Mouse (Mus musculus): ENCODE measurements at regions not wholly inside any gene's neighbourhood (a gene's known extent, or its start where the extent isn't known, plus 50 kb on each side); places are given as distances from the start of the nearest gene placed in this dataset.

DNA sequence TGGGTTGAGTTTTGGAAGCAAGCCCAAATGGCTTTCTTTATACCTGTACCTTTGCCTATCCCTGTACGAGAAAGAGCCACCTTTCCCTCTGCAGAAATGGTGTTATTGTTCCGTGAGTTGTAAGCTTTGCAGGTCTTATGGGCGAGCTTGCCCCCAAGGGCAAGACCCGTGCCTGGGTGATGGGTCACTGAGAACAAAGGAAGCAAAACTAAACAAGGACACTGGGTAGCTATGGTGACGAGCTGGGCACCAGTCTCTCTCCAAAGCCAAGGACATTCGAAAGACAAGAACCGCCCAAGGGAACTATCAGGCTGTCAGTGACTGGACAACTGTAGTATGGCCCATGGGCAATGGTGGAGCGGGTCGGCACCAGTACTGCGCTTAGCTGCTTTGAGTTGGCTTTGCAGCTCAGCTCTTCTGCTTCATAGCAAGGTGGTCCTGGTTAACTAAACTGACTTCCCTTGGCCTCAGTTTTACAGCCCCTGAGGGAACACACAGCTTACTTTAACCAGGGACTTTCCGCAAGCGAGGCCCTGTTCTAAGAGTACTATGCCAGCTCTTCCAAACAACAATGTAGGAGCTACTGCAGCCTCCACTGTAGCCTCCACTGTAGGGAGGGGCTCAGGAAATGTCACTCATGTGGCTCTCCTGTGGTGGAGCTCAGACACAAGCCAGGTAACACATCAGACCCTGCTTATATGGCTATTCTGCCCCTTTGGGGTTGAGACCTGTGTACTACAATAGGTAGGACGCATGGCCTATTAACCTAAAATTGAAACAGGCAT, 124.1 kb downstream of the Sp3 start:
- WGBS: 83% methylated on average over 13 of the region's 13 CpGs
- no peak for ATAC-seq (ENCODE audit: low FRiP score, low read depth)
- no peak overlapping the region for H3K27ac ChIP-seq (replicated peaks)
- H3K4me1 ChIP-seq: no peaks in the 10 kb centered on the region
- peaks cover 5% of the 10 kb centered on the region; the same call in 1 of the 2 replicates for H3K9me3 ChIP-seq
- H3K27me3 ChIP-seq: no peaks in the 10 kb centered on the region
- no peaks in the 10 kb centered on the region for H3K36me3 ChIP-seq
- no peak overlapping the region for H3K9ac ChIP-seq (replicated peaks)
- H3K4me3 ChIP-seq: no peak overlapping the region
- no peak overlapping the region for H3K4me2 ChIP-seq (replicated peaks)

DNA sequence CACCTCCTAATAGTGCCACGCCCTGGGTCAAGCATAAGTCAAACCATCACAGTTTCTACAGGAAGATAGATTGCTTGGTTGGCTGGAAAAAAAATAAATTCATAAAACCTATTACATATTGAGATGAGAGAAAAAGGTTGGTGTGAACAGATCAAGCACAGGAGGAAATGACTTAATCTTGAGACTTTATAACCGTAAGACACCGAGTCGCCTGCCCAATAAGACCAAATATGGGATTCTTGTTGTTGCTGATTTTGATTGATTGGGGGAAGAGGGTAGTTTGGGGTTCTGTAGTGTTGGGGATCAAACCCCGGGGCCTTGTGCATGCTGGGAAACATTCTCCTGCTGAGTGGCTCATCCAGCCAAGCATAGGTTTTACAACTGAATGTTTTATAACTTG, 122.9 kb downstream of the Sp3 start:
- Histone ChIP-seq H3K9ac (replicated peaks) (no peak overlapping the region), H3K4me3 (no peak overlapping the region), H3K9me3 (no peaks in the 10 kb centered on the region), H3K4me2 (replicated peaks) (no peak overlapping the region), H3K36me3 (no peaks in the 10 kb centered on the region), H3K27me3 (no peaks in the 10 kb centered on the region), H3K27ac (replicated peaks) (no peak overlapping the region), H3K4me1 (no peaks in the 10 kb centered on the region)
- no peak for ATAC-seq (ENCODE audit: low FRiP score, low read depth)
- 94% methylated on average over 5 of the region's 5 CpGs for WGBS

DNA sequence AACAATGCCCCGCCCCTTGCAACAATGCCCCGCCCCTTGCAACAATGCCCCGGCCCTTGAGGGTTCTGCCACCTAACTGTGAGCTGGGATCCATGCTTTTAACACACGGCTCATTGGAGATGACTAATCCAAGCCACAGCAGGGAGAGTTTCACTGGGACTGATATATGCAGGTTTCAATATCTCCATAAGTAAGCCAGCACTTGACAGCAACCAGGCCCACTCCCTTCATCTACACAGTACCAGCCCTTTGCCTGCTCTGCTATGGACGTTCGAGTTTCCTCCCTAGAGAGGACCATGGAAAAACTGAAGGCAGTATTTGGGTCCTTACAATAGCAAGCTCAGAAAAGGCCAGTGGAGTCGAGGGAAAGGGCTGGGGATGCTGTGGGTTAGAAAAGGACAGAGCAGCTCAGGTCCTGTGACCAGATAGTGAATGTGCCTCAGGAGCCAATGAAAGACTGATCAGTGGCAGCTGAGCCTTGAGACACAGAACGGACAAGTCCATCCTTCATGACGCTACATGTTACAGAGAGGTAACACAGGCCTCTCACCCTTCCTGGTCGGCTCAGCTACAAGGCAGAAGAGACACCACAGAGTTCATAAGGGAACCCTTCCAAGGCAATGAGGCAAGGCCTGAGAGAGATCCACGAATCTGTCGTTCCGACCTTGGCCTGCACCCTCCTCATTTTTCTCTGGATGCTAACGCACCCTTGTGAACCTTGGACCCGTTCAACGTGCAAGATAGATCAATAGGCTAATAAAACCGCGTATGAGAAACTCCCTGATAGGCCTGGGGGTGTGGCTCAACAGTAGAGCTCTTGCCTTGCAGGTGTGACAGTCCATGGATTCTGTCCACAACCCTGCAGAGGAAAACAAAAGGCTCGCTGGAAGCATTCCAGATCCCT, 114.5 kb downstream of the Sp3 start:
- no peak overlapping the region for H3K9ac ChIP-seq (replicated peaks)
- H3K4me2 ChIP-seq (replicated peaks): no peak overlapping the region
- peaks cover 3% of the 10 kb centered on the region; the same call in 1 of the 2 replicates for H3K27me3 ChIP-seq
- no peak for ATAC-seq (ENCODE audit: low FRiP score, low read depth)
- H3K36me3 ChIP-seq: no peaks in the 10 kb centered on the region
- no peak overlapping the region for H3K27ac ChIP-seq (replicated peaks)
- 57% methylated on average over 19 of the region's 19 CpGs for WGBS
- H3K9me3 ChIP-seq: no peaks in the 10 kb centered on the region
- peaks cover 8% of the 10 kb centered on the region; the same call in 1 of the 2 replicates for H3K4me1 ChIP-seq
- H3K4me3 ChIP-seq: no peak overlapping the region

DNA sequence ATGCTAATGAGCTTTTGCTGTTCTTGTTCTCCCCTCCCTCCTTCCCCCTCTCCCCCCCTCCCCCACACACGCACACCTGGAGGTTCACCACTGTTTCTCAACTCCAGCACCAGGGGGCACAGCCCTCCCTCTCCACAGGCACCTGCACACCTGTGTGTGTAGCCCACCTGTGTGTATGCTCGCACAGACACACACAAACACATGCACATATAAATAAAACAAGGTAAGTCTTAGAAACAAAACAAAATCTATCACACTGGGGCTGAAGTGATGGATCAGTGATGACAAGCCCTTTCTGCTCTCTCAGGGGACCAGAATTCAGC, 113.9 kb downstream of the Sp3 start:
- WGBS: 53% methylated on average over 2 of the region's 2 CpGs
- no peak overlapping the region for H3K27ac ChIP-seq (replicated peaks)
- no peak for ATAC-seq (ENCODE audit: low FRiP score, low read depth)

DNA sequence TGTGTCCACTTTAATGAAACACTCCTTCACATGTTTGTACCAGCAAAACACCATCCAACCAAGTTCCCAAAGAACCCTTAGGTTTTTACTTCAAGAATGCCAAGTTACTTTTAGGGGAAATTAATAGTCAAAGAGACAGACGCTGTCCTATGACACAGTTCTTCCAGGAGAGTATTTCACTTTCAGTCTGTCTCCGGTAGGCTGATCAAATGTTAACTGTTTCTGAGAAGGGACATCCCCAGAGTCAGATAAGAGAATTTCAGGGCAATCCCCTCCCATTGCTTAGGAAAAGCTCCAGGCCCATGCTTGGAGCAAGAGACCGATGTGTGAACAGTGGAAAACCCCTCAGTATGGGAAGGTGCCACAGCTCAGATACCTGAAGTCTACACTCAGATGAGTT, 112.1 kb downstream of the Sp3 start:
- Histone ChIP-seq H3K9ac (replicated peaks) (no peak overlapping the region), H3K4me2 (replicated peaks) (no peak overlapping the region), H3K36me3 (no peaks in the 10 kb centered on the region), H3K4me3 (no peak overlapping the region), H3K27me3 (no peaks in the 10 kb centered on the region), H3K27ac (replicated peaks) (no peak overlapping the region), H3K9me3 (no peaks in the 10 kb centered on the region), H3K4me1 (peaks cover 8% of the 10 kb centered on the region; the same call in 1 of the 2 replicates)
- ATAC-seq (ENCODE audit: low FRiP score, low read depth): no peak
- WGBS: 95% methylated on average over 3 of the region's 3 CpGs

More for the DNA sequence above, 113.9 kb downstream of the Sp3 start:
- H3K36me3 ChIP-seq: no peaks in the 10 kb centered on the region
- no peak overlapping the region for H3K4me3 ChIP-seq
- H3K27me3 ChIP-seq: peaks cover 3% of the 10 kb centered on the region; the same call in 1 of the 2 replicates
- no peaks in the 10 kb centered on the region for H3K9me3 ChIP-seq
- peaks cover 8% of the 10 kb centered on the region; the same call in 1 of the 2 replicates for H3K4me1 ChIP-seq
- H3K4me2 ChIP-seq (replicated peaks): no peak overlapping the region
- H3K9ac ChIP-seq (replicated peaks): no peak overlapping the region

DNA sequence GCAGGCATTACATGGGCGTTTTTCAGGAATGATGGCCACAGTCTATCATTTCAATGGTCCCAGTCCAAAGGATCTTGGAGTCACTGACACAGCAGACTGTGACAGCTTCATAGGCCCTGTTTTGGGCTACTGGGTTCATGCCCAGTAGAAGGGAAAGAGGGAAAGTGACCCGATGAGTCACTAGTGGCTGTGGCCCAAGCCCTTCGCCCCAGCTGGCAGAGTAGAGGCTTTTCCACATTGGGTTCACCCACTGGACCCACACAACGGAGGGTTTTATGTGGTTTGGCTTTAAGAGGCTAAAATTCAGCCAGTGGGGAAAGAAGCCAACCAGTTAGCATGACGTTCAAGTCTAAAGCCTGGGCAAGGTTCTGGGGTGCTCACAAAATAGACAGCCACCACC, 108.4 kb downstream of the Sp3 start:
- H3K4me1 ChIP-seq: no peaks in the 10 kb centered on the region
- no peak overlapping the region for H3K4me3 ChIP-seq
- no peaks in the 10 kb centered on the region for H3K27me3 ChIP-seq
- no peaks in the 10 kb centered on the region for H3K9me3 ChIP-seq
- 86% methylated on average over 5 of the region's 5 CpGs for WGBS
- no peak overlapping the region for H3K9ac ChIP-seq (replicated peaks)
- no peaks in the 10 kb centered on the region for H3K36me3 ChIP-seq
- no peak for ATAC-seq (ENCODE audit: low FRiP score, low read depth)
- H3K27ac ChIP-seq (replicated peaks): no peak overlapping the region
- no peak overlapping the region for H3K4me2 ChIP-seq (replicated peaks)

DNA sequence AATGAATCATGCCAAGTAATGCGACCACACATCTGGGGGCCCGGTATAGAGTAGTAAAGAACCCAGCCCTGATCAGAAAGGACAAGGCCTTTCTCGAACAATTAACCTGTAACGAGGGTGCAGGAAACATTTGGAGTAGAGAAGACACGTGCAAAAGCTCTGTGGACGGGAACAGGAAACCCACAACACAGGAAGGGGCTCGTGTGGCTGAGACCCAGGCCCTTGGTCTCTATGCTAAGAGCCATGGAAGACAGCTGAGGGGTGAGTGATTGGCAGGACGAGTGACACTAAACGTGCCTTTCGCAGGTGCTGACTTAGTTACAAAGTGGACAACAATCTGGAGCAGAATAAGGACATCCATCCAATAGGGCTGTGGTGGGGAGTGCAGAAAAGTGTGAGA, 106.3 kb downstream of the Sp3 start:
- ATAC-seq (ENCODE audit: low FRiP score, low read depth): no peak
- 88% methylated on average over 10 of the region's 10 CpGs for WGBS
- H3K36me3 ChIP-seq: no peaks in the 10 kb centered on the region

DNA sequence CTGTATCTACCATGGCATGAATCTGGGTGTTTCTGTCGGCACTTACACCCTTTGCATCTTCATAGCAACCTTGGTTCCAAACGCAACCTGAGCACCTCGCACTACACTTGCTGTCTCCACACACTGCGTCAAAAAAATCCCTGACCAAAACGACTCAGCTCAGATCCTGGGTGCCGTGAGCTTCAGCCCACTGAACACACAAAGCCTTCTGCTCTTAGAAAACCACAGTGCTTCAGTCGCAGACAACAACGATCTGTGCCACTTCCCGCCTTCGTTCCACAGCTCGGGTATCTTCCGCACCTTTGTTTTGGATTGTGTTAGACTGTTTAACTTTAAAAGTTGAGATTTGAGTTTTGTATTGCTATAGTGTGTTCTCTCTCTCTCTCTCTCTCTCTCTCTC, 105.7 kb downstream of the Sp3 start:
- no peak for ATAC-seq (ENCODE audit: low FRiP score, low read depth)
- no peak overlapping the region for H3K4me3 ChIP-seq
- no peak overlapping the region for H3K27ac ChIP-seq (replicated peaks)
- no peak overlapping the region for H3K9ac ChIP-seq (replicated peaks)
- no peaks in the 10 kb centered on the region for H3K36me3 ChIP-seq
- H3K4me2 ChIP-seq (replicated peaks): no peak overlapping the region
- no peaks in the 10 kb centered on the region for H3K4me1 ChIP-seq
- H3K27me3 ChIP-seq: no peaks in the 10 kb centered on the region
- no peaks in the 10 kb centered on the region for H3K9me3 ChIP-seq
- WGBS: 88% methylated on average over 12 of the region's 12 CpGs

More for the DNA sequence above, 106.3 kb downstream of the Sp3 start:
- Histone ChIP-seq H3K9me3 (no peaks in the 10 kb centered on the region), H3K4me1 (no peaks in the 10 kb centered on the region), H3K27ac (replicated peaks) (no peak overlapping the region), H3K27me3 (no peaks in the 10 kb centered on the region), H3K4me2 (replicated peaks) (no peak overlapping the region), H3K4me3 (no peak overlapping the region), H3K9ac (replicated peaks) (no peak overlapping the region)

DNA sequence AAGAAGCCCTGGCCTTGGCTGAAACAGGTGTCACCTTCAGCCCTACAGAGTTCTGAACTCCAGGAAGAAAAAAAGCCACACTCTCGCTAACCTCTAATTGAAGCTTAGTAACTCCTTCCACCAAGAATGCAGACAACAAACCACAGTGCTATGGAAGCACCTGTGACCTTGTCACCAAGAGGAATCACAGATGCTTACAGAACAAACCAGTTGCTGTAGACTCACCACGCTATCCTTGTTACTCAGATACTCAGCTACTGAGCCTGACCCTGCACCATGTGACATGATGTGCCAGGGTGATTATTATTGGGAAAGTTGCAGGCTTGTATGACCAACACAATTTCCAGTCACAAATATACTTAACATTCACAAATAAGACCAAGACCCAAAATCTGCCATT, 104.6 kb downstream of the Sp3 start:
- no peak overlapping the region for H3K4me2 ChIP-seq (replicated peaks)
- no peaks in the 10 kb centered on the region for H3K4me1 ChIP-seq
- H3K27ac ChIP-seq (replicated peaks): no peak overlapping the region
- no peak overlapping the region for H3K9ac ChIP-seq (replicated peaks)
- ATAC-seq (ENCODE audit: low FRiP score, low read depth): no peak
- no peaks in the 10 kb centered on the region for H3K36me3 ChIP-seq
- no peaks in the 10 kb centered on the region for H3K9me3 ChIP-seq
- no peaks in the 10 kb centered on the region for H3K27me3 ChIP-seq
- 77% methylated on average over 2 of the region's 2 CpGs for WGBS
- no peak overlapping the region for H3K4me3 ChIP-seq

DNA sequence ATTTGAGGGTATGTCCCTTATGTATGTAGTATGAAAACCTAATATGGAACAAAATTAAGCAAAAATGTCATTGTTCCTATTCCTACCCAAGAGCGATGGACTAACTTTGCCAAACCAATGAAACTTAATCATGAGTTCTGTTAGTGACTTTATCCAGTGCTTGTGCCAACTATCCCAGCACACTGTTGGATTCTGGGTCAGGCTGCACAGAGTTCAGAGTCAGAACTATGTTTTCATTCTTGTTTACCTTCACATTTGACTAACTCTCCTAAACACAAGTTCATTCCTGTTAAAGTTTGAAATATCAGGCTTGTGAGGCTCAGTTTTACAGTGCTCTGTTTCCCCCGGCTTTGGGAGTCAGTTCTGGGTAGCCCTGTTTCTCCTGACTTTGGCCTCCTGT, 100.2 kb downstream of the Sp3 start:
- no peak for ATAC-seq (ENCODE audit: low FRiP score, low read depth)
- Histone ChIP-seq H3K27ac (replicated peaks) (no peak overlapping the region), H3K4me1 (no peaks in the 10 kb centered on the region), H3K9me3 (no peaks in the 10 kb centered on the region), H3K27me3 (no peaks in the 10 kb centered on the region), H3K9ac (replicated peaks) (no peak overlapping the region), H3K4me2 (replicated peaks) (no peak overlapping the region), H3K4me3 (no peak overlapping the region), H3K36me3 (no peaks in the 10 kb centered on the region)
- 96% methylated on average over 2 of the region's 2 CpGs for WGBS

DNA sequence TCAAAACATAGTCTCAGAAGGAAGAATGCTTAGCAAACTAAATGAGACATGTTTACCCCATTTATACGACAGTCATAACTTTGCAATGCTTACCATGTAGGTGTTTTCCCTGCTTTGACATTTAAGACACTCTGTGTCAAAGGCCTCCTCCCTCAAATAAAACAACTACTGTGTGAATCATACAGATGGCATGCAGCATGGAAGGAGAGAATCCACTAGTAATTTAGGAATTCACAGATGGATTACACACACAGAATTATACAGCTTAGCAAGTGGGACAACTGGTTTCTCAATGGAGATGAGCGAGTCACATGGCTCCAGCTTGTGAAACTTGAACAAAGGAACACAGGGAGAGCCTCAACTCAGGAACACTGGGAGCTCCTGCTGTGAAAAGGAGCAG, 98.7 kb downstream of the Sp3 start:
- no peak for ATAC-seq (ENCODE audit: low FRiP score, low read depth)
- WGBS: 68% methylated on average over 2 of the region's 2 CpGs
- H3K9ac ChIP-seq (replicated peaks): no peak overlapping the region

DNA sequence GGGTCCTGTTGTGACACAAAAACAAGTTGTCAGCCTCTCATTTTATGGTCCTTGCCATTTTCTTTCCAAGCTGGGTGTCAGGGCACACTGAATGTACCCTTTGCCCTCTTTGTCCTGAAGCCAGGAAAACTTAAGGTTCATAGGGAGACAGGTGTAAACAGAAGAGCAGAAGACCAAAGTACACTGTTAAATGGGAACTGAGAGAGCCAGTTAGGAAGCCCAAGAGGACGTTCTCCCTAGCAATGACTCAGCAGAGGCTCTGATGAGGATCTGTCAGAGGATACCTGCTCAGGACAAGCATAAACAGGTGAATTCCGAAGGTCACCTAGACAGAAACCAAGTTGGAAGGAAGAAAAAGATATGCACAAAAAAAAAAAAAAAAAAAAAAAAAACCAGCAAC, 94.0 kb downstream of the Sp3 start:
- Histone ChIP-seq H3K4me2 (replicated peaks) (no peak overlapping the region), H3K4me3 (no peak overlapping the region), H3K4me1 (no peaks in the 10 kb centered on the region), H3K9me3 (no peaks in the 10 kb centered on the region), H3K27me3 (no peaks in the 10 kb centered on the region), H3K9ac (replicated peaks) (no peak overlapping the region), H3K27ac (replicated peaks) (no peak overlapping the region), H3K36me3 (no peaks in the 10 kb centered on the region)
- ATAC-seq (ENCODE audit: low FRiP score, low read depth): no peak
- 84% methylated on average over 2 of the region's 2 CpGs for WGBS

More for the DNA sequence above, 98.7 kb downstream of the Sp3 start:
- H3K9me3 ChIP-seq: no peaks in the 10 kb centered on the region
- H3K4me1 ChIP-seq: no peaks in the 10 kb centered on the region
- no peaks in the 10 kb centered on the region for H3K27me3 ChIP-seq
- no peaks in the 10 kb centered on the region for H3K36me3 ChIP-seq
- H3K4me2 ChIP-seq (replicated peaks): no peak overlapping the region
- no peak overlapping the region for H3K4me3 ChIP-seq
- no peak overlapping the region for H3K27ac ChIP-seq (replicated peaks)

Measured in midbrain, embryonic 12.5 days (tissue).